29 mouse cellular contexts compared by ENCODE assay signal in the genomic region with DNA sequence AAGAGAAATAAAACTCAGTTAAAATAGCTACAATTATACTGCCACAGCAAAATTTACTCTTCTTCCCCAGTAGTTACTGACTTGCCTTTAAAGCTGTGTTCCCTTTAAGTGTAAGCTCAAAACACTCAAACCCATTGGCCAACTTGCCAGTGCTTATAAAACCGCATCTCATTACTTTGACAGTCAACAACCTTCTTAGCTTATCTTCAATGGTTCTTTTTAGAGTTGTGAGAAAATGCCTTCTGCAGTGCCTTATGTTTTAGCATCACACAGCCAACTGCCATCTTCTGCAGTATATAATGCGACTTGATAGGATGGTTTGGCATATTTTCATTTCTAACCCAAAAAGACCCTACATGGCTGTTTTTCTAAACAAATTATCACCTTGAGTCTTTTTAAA.
DNase-seq lines count a peak whose midpoint lies in the region; ATAC-seq and TF ChIP-seq lines count a peak whose summit lies in the region.
"Had no signal": no experiment of that assay in that cellular context is flagged by ENCODE, and none has a peak within 500 bp of the region (broad histone marks: within the 10 kb centered on the region; RNA-seq: fewer than 3 reads in every experiment).

No protein-coding gene starts in this region.

- H3K9me3 ChIP-seq in forebrain, embryonic 14.5 days (replicated peaks; ENCODE audit: control insufficient read depth, low read length) = no peaks in the 10 kb centered on the region
- no peaks in the 10 kb centered on the region for H3K9me3 ChIP-seq in forebrain, embryonic 10.5 days
- H3K9me3 ChIP-seq: G1E; heart, embryonic 15.5 days; hindbrain, embryonic 10.5 days; hindbrain, embryonic 13.5 days had no signal

- peak; percentile 17 for DNase-seq in forebrain, embryonic 14.5 days (ENCODE audit: low spot score)
- no peak for DNase-seq in forebrain, embryonic 10.5 days (ENCODE audit: extremely low spot score, low spot score)
- no peak for DNase-seq in frontal cortex, postnatal 14 days (ENCODE audit: low spot score in 2 of 2)
- peak; percentile 32 for DNase-seq in telencephalon, adult 2 months (ENCODE audit: low read depth, low spot score)
- DNase-seq in thymus, adult 2 months = no peak
- DNase-seq: adrenal gland, postnatal 10 days; adrenal gland, postnatal 36 days; B cell, adult 2 months; cerebellum, adult 18-20 months; cerebellum, adult 9-10 months; cerebellum, postnatal 14 days; gastrocnemius, adult 2 months; gastrocnemius, postnatal 14 days; heart, adult 11 months; heart, postnatal 10 days; heart, postnatal 36 days; kidney, adult 18-20 months; kidney, adult 9 months had no signal

- no peak overlapping the region for H3K27ac ChIP-seq in forebrain, embryonic 14.5 days (ENCODE audit: low read depth, low read length)
- H3K27ac ChIP-seq in forebrain, embryonic 10.5 days = no peak overlapping the region
- H3K27ac ChIP-seq in thymus, adult 2 months (ENCODE audit: control insufficient read depth, insufficient read depth, low read length) = no peak overlapping the region
- H3K27ac ChIP-seq: gastrocnemius, adult 2 months; heart, embryonic 15.5 days; hindbrain, embryonic 10.5 days; hindbrain, embryonic 13.5 days; hindbrain, postnatal 0 days had no signal

- no peak overlapping the region for H3K4me3 ChIP-seq in forebrain, embryonic 14.5 days (ENCODE audit: low read depth, low read length)
- H3K4me3 ChIP-seq in forebrain, embryonic 10.5 days = no peak overlapping the region
- no peak overlapping the region for H3K4me3 ChIP-seq in thymus, adult 2 months (ENCODE audit: control insufficient read depth, insufficient read depth, low read length)
- H3K4me3 ChIP-seq: gastrocnemius, adult 2 months; heart, embryonic 15.5 days; hindbrain, embryonic 10.5 days; hindbrain, embryonic 13.5 days had no signal

- H3K9ac ChIP-seq in forebrain, embryonic 14.5 days (ENCODE audit: low read length) = no peak overlapping the region
- H3K9ac ChIP-seq: heart, embryonic 15.5 days; hindbrain, embryonic 13.5 days had no signal

- no peak for TF ChIP-seq CTCF in thymus, adult 2 months (IDR thresholded peaks at IDR 0.05; ENCODE audit: borderline replicate concordance, control insufficient read depth, extremely low read depth, insufficient read depth, low read length, poor library complexity)

- no peak for TF ChIP-seq POLR2A in thymus, adult 2 months (IDR thresholded peaks at IDR 0.05; ENCODE audit: control insufficient read depth, extremely low read depth, insufficient read depth, low read length, poor library complexity)

- WGBS in forebrain, embryonic 14.5 days = 87% methylated on average over 2 of the region's 2 CpGs
- 93% methylated on average over 2 of the region's 2 CpGs for WGBS in forebrain, embryonic 10.5 days
- 95% methylated on average over 2 of the region's 2 CpGs for WGBS in thymus, adult 2 months

- no peak for ATAC-seq in forebrain, embryonic 14.5 days
- peak; percentile 74 for ATAC-seq in frontal cortex, adult (ENCODE audit: low TSS enrichment)
- ATAC-seq: hindbrain, postnatal 0 days; inflammation-experienced regulatory T-cells, adult 6 months; intestine, embryonic 16.5 days; Patski had no signal

- no peaks in the 10 kb centered on the region for H3K36me3 ChIP-seq in forebrain, embryonic 14.5 days (ENCODE audit: control insufficient read depth, insufficient read depth, low read length)
- H3K36me3 ChIP-seq in forebrain, embryonic 10.5 days (replicated peaks) = no peaks in the 10 kb centered on the region
- H3K36me3 ChIP-seq in thymus, adult 2 months (ENCODE audit: control insufficient read depth, insufficient read depth, low read length) = no peaks in the 10 kb centered on the region
- H3K36me3 ChIP-seq: G1E; heart, embryonic 15.5 days; hindbrain, embryonic 10.5 days; hindbrain, embryonic 13.5 days had no signal

- no peaks in the 10 kb centered on the region for H3K4me1 ChIP-seq in forebrain, embryonic 14.5 days (ENCODE audit: control insufficient read depth, insufficient read depth, low read length)
- H3K4me1 ChIP-seq in forebrain, embryonic 10.5 days = peaks cover 4% of the 10 kb centered on the region; the same call in 1 of the 2 replicates
- H3K4me1 ChIP-seq in thymus, adult 2 months (replicated peaks; ENCODE audit: control insufficient read depth, insufficient read depth, low read length) = no peaks in the 10 kb centered on the region
- H3K4me1 ChIP-seq: heart, embryonic 15.5 days; hindbrain, embryonic 10.5 days; hindbrain, embryonic 13.5 days had no signal

- H3K4me2 ChIP-seq in forebrain, embryonic 14.5 days (ENCODE audit: low read length) = no peak overlapping the region
- H3K4me2 ChIP-seq: heart, embryonic 11.5 days; heart, embryonic 15.5 days; hindbrain, embryonic 13.5 days had no signal

- H3K27me3 ChIP-seq in forebrain, embryonic 14.5 days (replicated peaks; ENCODE audit: control insufficient read depth, insufficient read depth, low read length) = no peaks in the 10 kb centered on the region
- no peaks in the 10 kb centered on the region for H3K27me3 ChIP-seq in forebrain, embryonic 10.5 days (ENCODE audit: poor library complexity, severe bottlenecking)
- H3K27me3 ChIP-seq in thymus, adult 2 months (ENCODE audit: control insufficient read depth, insufficient read depth, low read length) = no peaks in the 10 kb centered on the region
- H3K27me3 ChIP-seq: CH12.LX; heart, embryonic 15.5 days; hindbrain, embryonic 13.5 days; Patski had no signal

Comparison
In these comparisons a context has a peak if more than half of its experiments do, and no peak if none do; other contexts are left out.
1. DNase-seq: peak in forebrain, embryonic 14.5 days (single experiment) and telencephalon, adult 2 months (single experiment); none in forebrain, embryonic 10.5 days (single experiment), frontal cortex, postnatal 14 days (0 of 2) and thymus, adult 2 months (single experiment).